Mouse (Mus musculus) liver, adult 2 months (tissue): ENCODE data around the gene Kcnb1.

Experiments used
- CTCF ChIP-seq: fragments of 200-500 bp; IDR thresholded peaks from 2 replicates; pipeline ENCODE4 v1.5.1; 2011; ENCODE audit warnings: low read depth, low read length, control low read depth
- POLR2A ChIP-seq: fragments of 200-500 bp; IDR thresholded peaks from 2 replicates; pipeline ENCODE4 v1.6.1; 2011; ENCODE audit warnings: low read length, control low read depth; ENCODE audit not compliant: insufficient read depth; ENCODE audit errors: extremely low read depth

DNA sequence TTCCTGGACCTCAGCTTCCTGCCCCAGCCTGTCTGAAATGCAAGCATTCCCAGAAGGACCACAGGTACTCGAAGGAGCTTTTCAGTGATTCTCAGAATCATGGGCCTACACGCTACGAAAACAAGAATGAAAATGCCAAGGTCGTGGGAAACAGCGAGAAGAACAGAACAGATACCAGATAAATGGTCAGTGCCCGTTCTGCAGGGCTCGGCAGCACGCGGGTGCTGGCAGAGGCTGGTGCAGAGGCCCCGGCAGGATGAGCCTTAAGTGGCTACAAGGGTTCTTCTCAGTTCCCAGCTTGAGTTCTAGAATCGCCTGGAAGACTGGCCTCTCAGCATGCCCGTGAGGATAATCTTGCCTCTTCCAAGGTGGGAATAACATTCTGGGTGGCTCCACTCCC is 23.7 kb upstream of the Kcnb1 start:
- TF ChIP-seq CTCF (no peak), POLR2A (no peak)
